Mouse (Mus musculus) ES-Bruce4 (cell line): ENCODE measurements at regions not wholly inside any gene's neighbourhood (a gene's known extent, or its start where the extent isn't known, plus 50 kb on each side); places are given as distances from the start of the nearest gene placed in this dataset.

Source experiments
- H3K27ac ChIP-seq: 2 replicates; pipeline ENCODE4 v1.5.1; 2012; ENCODE audit warnings: low read length, inconsistent platforms; ENCODE audit not compliant: insufficient read depth
- H3K27me3 ChIP-seq: 2 replicates; pipeline ENCODE4 v1.6.1; 2012; ENCODE audit warnings: mild to moderate bottlenecking, low read length, inconsistent platforms; ENCODE audit not compliant: control insufficient read depth, poor library complexity, insufficient read depth, severe bottlenecking
- H3K36me3 ChIP-seq: 2 replicates; pipeline ENCODE4 v1.6.1; 2012; ENCODE audit warnings: inconsistent platforms, mild to moderate bottlenecking, low read length, moderate library complexity; ENCODE audit not compliant: control insufficient read depth, poor library complexity, insufficient read depth, severe bottlenecking
- H3K4me1 ChIP-seq: one replicate; pipeline ENCODE4 v1.8.1; 2011; ENCODE audit warnings: low read length; ENCODE audit not compliant: control insufficient read depth, insufficient read depth
- H3K4me3 ChIP-seq: 2 replicates; pipeline ENCODE4 v1.5.1; 2011; ENCODE audit warnings: low read depth, mild to moderate bottlenecking, low read length
- H3K9ac ChIP-seq: 2 replicates; pipeline ENCODE4 v1.6.1; 2012; ENCODE audit warnings: low read depth, mild to moderate bottlenecking, inconsistent platforms; ENCODE audit not compliant: poor library complexity, severe bottlenecking
- H3K9me3 ChIP-seq: replicated peaks from 2 replicates; pipeline ENCODE4 v1.6.1; 2012; ENCODE audit warnings: mild to moderate bottlenecking, low read length, inconsistent platforms; ENCODE audit not compliant: control insufficient read depth, poor library complexity, insufficient read depth, severe bottlenecking
- CTCF ChIP-seq: IDR thresholded peaks from one replicate; pipeline ENCODE4 v1.8.1; 2011; ENCODE audit warnings: low read depth, low read length
- EP300 ChIP-seq: IDR thresholded peaks from 2 replicates; pipeline ENCODE4 v1.6.1; 2011; ENCODE audit warnings: low read depth, low read length; ENCODE audit not compliant: insufficient read depth
- POLR2A ChIP-seq: IDR thresholded peaks from one replicate; pipeline ENCODE4 v1.8.1; 2011; ENCODE audit warnings: low read length; ENCODE audit not compliant: insufficient read depth

- Histone ChIP-seq H3K27me3 (no peaks in the 10 kb centered on the region), H3K4me1 (no peaks in the 10 kb centered on the region), H3K9me3 (no peaks in the 10 kb centered on the region), H3K4me3 (no peak overlapping the region), H3K36me3 (no peaks in the 10 kb centered on the region), H3K27ac (no peak overlapping the region), H3K9ac (no peak overlapping the region)
- TF ChIP-seq POLR2A = no peak
- TF ChIP-seq CTCF = no peak
- no peak for TF ChIP-seq EP300
Observed at GRCm38 (mm10) chr1:78015999-78016398, 180.9 kb downstream of the Pax3 start.

GRCm38 (mm10) chr1:78013396-78013795, 183.5 kb downstream of the Pax3 start:
- H3K4me1 ChIP-seq = no peaks in the 10 kb centered on the region
- H3K9me3 ChIP-seq = no peaks in the 10 kb centered on the region
- no peak overlapping the region for H3K27ac ChIP-seq
- no peak overlapping the region for H3K9ac ChIP-seq
- TF ChIP-seq EP300 (no peak), CTCF (no peak), POLR2A (no peak)
- H3K4me3 ChIP-seq = no peak overlapping the region
- no peaks in the 10 kb centered on the region for H3K36me3 ChIP-seq
- no peaks in the 10 kb centered on the region for H3K27me3 ChIP-seq

- no peak overlapping the region for H3K4me3 ChIP-seq
- no peaks in the 10 kb centered on the region for H3K4me1 ChIP-seq
- no peaks in the 10 kb centered on the region for H3K36me3 ChIP-seq
- no peaks in the 10 kb centered on the region for H3K27me3 ChIP-seq
- TF ChIP-seq CTCF (peak; percentile 83), EP300 (no peak)
- H3K9me3 ChIP-seq = no peaks in the 10 kb centered on the region
- H3K27ac ChIP-seq = no peak overlapping the region
- no peak overlapping the region for H3K9ac ChIP-seq
Observed at GRCm38 (mm10) chr1:78008811-78009410, 188.0 kb downstream of the Pax3 start.

GRCm38 (mm10) chr1:78004376-78004775, 192.6 kb downstream of the Pax3 start:
- H3K27me3 ChIP-seq = no peaks in the 10 kb centered on the region; the same call in 1 of the 2 replicates
- TF ChIP-seq CTCF (no peak), POLR2A (no peak), EP300 (no peak)

GRCm38 (mm10) chr1:77998727-77999126, 198.2 kb downstream of the Pax3 start:
- Histone ChIP-seq H3K9ac (no peak overlapping the region), H3K27me3 (no peaks in the 10 kb centered on the region; the same call in 1 of the 2 replicates), H3K27ac (no peak overlapping the region), H3K36me3 (no peaks in the 10 kb centered on the region), H3K4me3 (no peak overlapping the region), H3K4me1 (no peaks in the 10 kb centered on the region), H3K9me3 (no peaks in the 10 kb centered on the region)
- TF ChIP-seq EP300 (no peak), POLR2A (no peak), CTCF (no peak)

More at GRCm38 (mm10) chr1:78004376-78004775, 192.6 kb downstream of the Pax3 start:
- H3K36me3 ChIP-seq = no peaks in the 10 kb centered on the region
- H3K4me1 ChIP-seq = no peaks in the 10 kb centered on the region
- H3K4me3 ChIP-seq = no peak overlapping the region
- no peaks in the 10 kb centered on the region for H3K9me3 ChIP-seq
- H3K9ac ChIP-seq = no peak overlapping the region
- H3K27ac ChIP-seq = no peak overlapping the region

- Histone ChIP-seq H3K4me1 (no peaks in the 10 kb centered on the region), H3K4me3 (no peak overlapping the region), H3K36me3 (no peaks in the 10 kb centered on the region), H3K27me3 (peaks cover 3% of the 10 kb centered on the region; the same call in 1 of the 2 replicates), H3K27ac (no peak overlapping the region), H3K9me3 (no peaks in the 10 kb centered on the region), H3K9ac (no peak overlapping the region)
- TF ChIP-seq EP300 = no peak
- no peak for TF ChIP-seq POLR2A
- no peak for TF ChIP-seq CTCF
Observed at GRCm38 (mm10) chr1:77981528-77981927, 215.4 kb downstream of the Pax3 start.
